In genomic region chr10:52130762-52131161, GRCm38 (mm10) we compare ENCODE assay signal across 28 mouse cellular contexts.
"Had no signal": no experiment of that assay in that cellular context is flagged by ENCODE, and none has a peak within 500 bp of the region (broad histone marks: within the 10 kb centered on the region; RNA-seq: fewer than 3 reads in every experiment).

No protein-coding gene starts in this region.

- H3K4me3 ChIP-seq: gastrocnemius, adult 2 months; heart, embryonic 10.5 days; heart, embryonic 12.5 days; hindbrain, embryonic 10.5 days; hindbrain, embryonic 12.5 days; intestine, embryonic 15.5 days; layer of hippocampus, adult 2 months; limb, embryonic 12.5 days; liver, embryonic 13.5 days; liver, embryonic 15.5 days had no signal

- ATAC-seq: hindbrain, embryonic 16.5 days; inflammation-experienced regulatory T-cells, adult 6 months; intestine, embryonic 15.5 days; intestine, postnatal 0 days had no signal

- H3K9me3 ChIP-seq: heart, embryonic 10.5 days; heart, embryonic 12.5 days; hindbrain, embryonic 10.5 days; hindbrain, embryonic 12.5 days; intestine, embryonic 15.5 days; limb, embryonic 12.5 days; liver, embryonic 13.5 days; liver, embryonic 15.5 days had no signal

- H3K4me2 ChIP-seq: heart, embryonic 12.5 days; hindbrain, embryonic 12.5 days; hindbrain, embryonic 14.5 days; intestine, embryonic 15.5 days; limb, embryonic 12.5 days; liver, embryonic 11.5 days; liver, embryonic 13.5 days; liver, embryonic 15.5 days had no signal

- DNase-seq: gastrocnemius, adult 2 months; gastrocnemius, postnatal 10 days; gastrocnemius, postnatal 25 days; heart, adult 18-20 months; heart, postnatal 10 days; heart, postnatal 4 days; kidney, adult 18-20 months; kidney, adult 8-10 months; kidney, postnatal 10 days; kidney, postnatal 25 days; kidney, postnatal 4 days; layer of hippocampus, postnatal 36 days; left cerebral cortex, postnatal 4 days; liver; liver, embryonic 13.5 days had no signal

- H3K9ac ChIP-seq: heart, embryonic 12.5 days; hindbrain, embryonic 12.5 days; hindbrain, embryonic 14.5 days; intestine, embryonic 15.5 days; limb, embryonic 12.5 days; liver, embryonic 13.5 days; liver, embryonic 15.5 days had no signal

- H3K27me3 ChIP-seq: heart, embryonic 12.5 days; hindbrain, embryonic 12.5 days; intestine, embryonic 15.5 days; limb, embryonic 12.5 days; liver, embryonic 13.5 days; liver, embryonic 15.5 days had no signal

- H3K36me3 ChIP-seq: heart, embryonic 10.5 days; heart, embryonic 12.5 days; hindbrain, embryonic 10.5 days; hindbrain, embryonic 12.5 days; intestine, embryonic 15.5 days; limb, embryonic 12.5 days; liver, embryonic 13.5 days; liver, embryonic 15.5 days had no signal

- H3K27ac ChIP-seq: gastrocnemius, adult 2 months; heart, embryonic 10.5 days; hindbrain, embryonic 10.5 days; hindbrain, embryonic 12.5 days; hindbrain, embryonic 14.5 days; intestine, embryonic 15.5 days; layer of hippocampus, adult 2 months; limb, embryonic 12.5 days; liver, embryonic 13.5 days; liver, embryonic 15.5 days had no signal

- H3K4me1 ChIP-seq: heart, embryonic 10.5 days; hindbrain, embryonic 10.5 days; hindbrain, embryonic 12.5 days; intestine, embryonic 15.5 days; limb, embryonic 12.5 days; liver, embryonic 15.5 days had no signal
